Mouse (Mus musculus): ENCODE data around the gene Ccl7. TPM values are rescaled to one million over a fixed set of nuclear protein-coding genes. Genes with fewer than 3 reads are reported as not detected.
A peak's percentile ranks its signal among the peaks of the same experiment; 100 is the strongest.

The Ccl7 gene
- polyA plus RNA-seq, 1 experiment from 2014 or later, result 2.9 TPM

DNA sequence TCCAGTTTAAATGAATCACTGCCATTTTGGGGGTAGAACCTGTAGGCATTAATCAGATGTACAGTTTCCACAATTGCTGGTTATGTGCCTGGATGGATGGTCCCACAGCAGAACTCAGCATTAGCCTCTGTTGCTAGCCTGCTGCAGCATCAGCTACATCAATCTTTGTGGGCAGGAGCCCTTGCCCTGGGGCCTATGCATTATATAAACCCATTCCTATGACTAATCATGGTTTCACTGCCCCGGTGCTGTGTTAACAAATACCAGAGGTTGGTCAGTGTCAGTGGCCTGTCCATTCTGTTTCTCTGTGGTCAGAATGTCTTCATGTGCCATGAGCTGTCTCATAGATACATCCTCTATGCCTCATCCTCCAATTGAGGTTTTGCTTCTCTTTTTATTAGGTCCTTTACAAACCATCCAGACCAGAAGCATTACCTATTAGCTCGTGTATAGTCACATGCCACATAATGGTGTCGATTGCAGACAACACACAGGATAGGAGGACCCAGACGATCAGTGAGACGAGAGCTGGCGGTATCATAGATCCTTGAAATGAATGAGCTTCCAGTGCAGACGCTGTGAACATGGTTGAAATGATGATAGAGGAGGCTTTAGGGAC, 21.6 kb downstream of the Ccl7 start:
- H3K27ac ChIP-seq, result no peak overlapping the region
- 72% methylated on average over 7 of the region's 7 CpGs for WGBS
- no peak overlapping the region for H3K4me2 ChIP-seq (ENCODE audit: low read length)
- H3K4me1 ChIP-seq (replicated peaks; ENCODE audit: insufficient read depth, low read length), result no peaks in the 10 kb centered on the region
- no peaks in the 10 kb centered on the region for H3K27me3 ChIP-seq (ENCODE audit: insufficient read depth, low read length)
- no peaks in the 10 kb centered on the region for H3K9me3 ChIP-seq (replicated peaks; ENCODE audit: low read length)
- no peak for TF ChIP-seq CTCF (IDR thresholded peaks at IDR 0.05; ENCODE audit: low read depth)
- DNase-seq (ENCODE audit: low spot score) (no peak), ATAC-seq (replicated peaks; ENCODE audit: low FRiP score, low read depth) (no peak)
- no peak overlapping the region for H3K9ac ChIP-seq (ENCODE audit: low read depth, low read length)
- no peaks in the 10 kb centered on the region for H3K36me3 ChIP-seq (ENCODE audit: insufficient read depth, low read length)
- no peak overlapping the region for H3K4me3 ChIP-seq (replicated peaks; ENCODE audit: low read depth, low read length)

DNA sequence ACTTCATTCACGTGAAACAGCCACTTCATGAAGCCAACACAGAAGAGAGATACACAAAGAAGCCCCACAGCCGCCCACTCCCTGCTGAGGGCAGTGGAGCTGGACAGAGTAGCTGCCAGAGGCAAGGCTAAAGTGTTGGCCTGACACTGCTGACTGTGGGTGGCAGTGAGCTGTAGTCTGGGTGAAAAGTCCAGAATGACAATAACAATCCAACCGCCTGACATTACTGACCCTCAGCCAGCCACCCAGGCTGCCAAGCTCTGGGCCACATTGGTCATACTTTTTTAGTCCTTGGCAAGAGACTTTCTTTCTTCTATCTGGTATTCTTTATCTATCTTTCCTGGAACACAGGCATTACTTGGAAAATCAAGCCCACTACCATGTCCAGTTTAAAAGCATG, 25.6 kb downstream of the Ccl7 start:
- Histone ChIP-seq H3K4me3 (replicated peaks; ENCODE audit: low read depth, low read length) (no peak overlapping the region), H3K4me1 (replicated peaks; ENCODE audit: insufficient read depth, low read length) (no peaks in the 10 kb centered on the region), H3K4me2 (ENCODE audit: low read length) (no peak overlapping the region), H3K27ac (no peak overlapping the region), H3K27me3 (ENCODE audit: insufficient read depth, low read length) (no peaks in the 10 kb centered on the region), H3K36me3 (ENCODE audit: insufficient read depth, low read length) (no peaks in the 10 kb centered on the region), H3K9ac (ENCODE audit: low read depth, low read length) (no peak overlapping the region), H3K9me3 (replicated peaks; ENCODE audit: low read length) (no peaks in the 10 kb centered on the region)
- TF ChIP-seq CTCF (IDR thresholded peaks at IDR 0.05; ENCODE audit: low read depth), result no peak
- ATAC-seq (replicated peaks; ENCODE audit: low FRiP score, low read depth), result no peak
- 87% methylated on average over 3 of the region's 3 CpGs for WGBS
- no peak for DNase-seq (ENCODE audit: low spot score)

GRCm38 (mm10) chr11:82072374-82072773, 26.9 kb downstream of the Ccl7 start:
- Histone ChIP-seq H3K27me3 (ENCODE audit: insufficient read depth, low read length) (no peaks in the 10 kb centered on the region), H3K4me3 (replicated peaks; ENCODE audit: low read depth, low read length) (no peak overlapping the region), H3K9me3 (replicated peaks; ENCODE audit: low read length) (no peaks in the 10 kb centered on the region), H3K4me2 (ENCODE audit: low read length) (no peak overlapping the region), H3K27ac (no peak overlapping the region), H3K36me3 (ENCODE audit: insufficient read depth, low read length) (no peaks in the 10 kb centered on the region), H3K4me1 (replicated peaks; ENCODE audit: insufficient read depth, low read length) (no peaks in the 10 kb centered on the region), H3K9ac (ENCODE audit: low read depth, low read length) (no peak overlapping the region)
- 80% methylated on average over 1 of the region's 1 CpGs for WGBS
- ATAC-seq (replicated peaks; ENCODE audit: low FRiP score, low read depth) (no peak), DNase-seq (ENCODE audit: low spot score) (no peak)
- TF ChIP-seq CTCF (IDR thresholded peaks at IDR 0.05; ENCODE audit: low read depth), result 0 out of 2 replicates have a peak, but pooled peaks have one; percentile 19

DNA sequence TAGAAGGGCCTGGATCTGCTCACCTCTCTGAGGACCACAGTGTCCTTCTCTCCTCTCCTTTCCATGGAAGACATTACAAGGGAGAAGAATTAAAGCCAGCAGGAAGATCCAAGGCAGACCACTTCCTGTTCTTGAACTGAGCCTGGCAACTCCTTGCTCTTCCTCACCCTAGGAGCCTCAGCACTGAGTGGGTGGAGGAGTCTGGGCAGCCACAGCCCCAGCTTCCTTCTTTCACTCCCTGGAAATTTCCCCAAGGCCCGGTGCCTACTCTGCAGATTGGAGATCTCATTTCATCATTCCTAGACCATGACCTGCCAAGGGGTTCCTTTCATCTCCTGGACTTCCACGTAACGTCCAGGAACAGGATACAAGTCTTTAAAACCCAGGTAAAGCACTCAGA, 27.5 kb downstream of the Ccl7 start:
- DNase-seq (ENCODE audit: low spot score) (no peak), ATAC-seq (replicated peaks; ENCODE audit: low FRiP score, low read depth) (no peak)
- no peak overlapping the region for H3K27ac ChIP-seq
- no peak overlapping the region for H3K9ac ChIP-seq (ENCODE audit: low read depth, low read length)
- no peak overlapping the region for H3K4me3 ChIP-seq (replicated peaks; ENCODE audit: low read depth, low read length)
- 62% methylated on average over 3 of the region's 3 CpGs for WGBS
- no peaks in the 10 kb centered on the region for H3K4me1 ChIP-seq (replicated peaks; ENCODE audit: insufficient read depth, low read length)
- H3K27me3 ChIP-seq (ENCODE audit: insufficient read depth, low read length), result no peaks in the 10 kb centered on the region
- H3K4me2 ChIP-seq (ENCODE audit: low read length), result no peak overlapping the region
- H3K9me3 ChIP-seq (replicated peaks; ENCODE audit: low read length), result no peaks in the 10 kb centered on the region
- no peak for TF ChIP-seq CTCF (IDR thresholded peaks at IDR 0.05; ENCODE audit: low read depth)
- H3K36me3 ChIP-seq (ENCODE audit: insufficient read depth, low read length), result no peaks in the 10 kb centered on the region

DNA sequence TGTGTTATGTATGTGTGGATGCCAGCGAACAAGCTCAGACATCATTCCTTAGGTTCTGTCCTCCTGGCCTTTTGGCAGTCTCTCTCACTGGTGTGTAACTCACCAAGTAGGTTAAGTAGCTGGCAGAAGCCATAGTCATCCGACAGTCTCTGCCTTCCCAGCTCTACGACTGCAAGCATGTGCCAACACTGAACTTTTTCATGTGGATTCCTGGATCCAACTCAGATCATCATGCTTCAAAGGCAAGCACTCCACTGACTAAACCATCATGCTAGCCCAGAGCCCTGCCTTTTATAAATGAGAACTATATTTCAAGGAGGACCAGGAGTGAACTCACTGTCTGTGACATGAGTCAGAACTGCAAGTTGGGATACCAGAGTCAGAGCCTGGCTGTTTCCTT, 28.2 kb downstream of the Ccl7 start:
- ATAC-seq (replicated peaks; ENCODE audit: low FRiP score, low read depth), result no peak
- no peak overlapping the region for H3K4me2 ChIP-seq (ENCODE audit: low read length)
- no peaks in the 10 kb centered on the region for H3K9me3 ChIP-seq (replicated peaks; ENCODE audit: low read length)
- H3K27me3 ChIP-seq (ENCODE audit: insufficient read depth, low read length), result no peaks in the 10 kb centered on the region
- no peak overlapping the region for H3K9ac ChIP-seq (ENCODE audit: low read depth, low read length)
- H3K27ac ChIP-seq, result no peak overlapping the region
- 86% methylated on average over 3 of the region's 3 CpGs for WGBS
- no peak overlapping the region for H3K4me3 ChIP-seq (replicated peaks; ENCODE audit: low read depth, low read length)
- no peak for DNase-seq (ENCODE audit: low spot score)
- no peaks in the 10 kb centered on the region for H3K4me1 ChIP-seq (replicated peaks; ENCODE audit: insufficient read depth, low read length)
- TF ChIP-seq CTCF (IDR thresholded peaks at IDR 0.05; ENCODE audit: low read depth), result no peak
- H3K36me3 ChIP-seq (ENCODE audit: insufficient read depth, low read length), result no peaks in the 10 kb centered on the region

- Histone ChIP-seq H3K9me3 (replicated peaks; ENCODE audit: low read length) (no peaks in the 10 kb centered on the region), H3K36me3 (ENCODE audit: insufficient read depth, low read length) (no peaks in the 10 kb centered on the region), H3K4me1 (replicated peaks; ENCODE audit: insufficient read depth, low read length) (no peaks in the 10 kb centered on the region), H3K4me2 (ENCODE audit: low read length) (no peak overlapping the region), H3K27me3 (ENCODE audit: insufficient read depth, low read length) (no peaks in the 10 kb centered on the region), H3K9ac (ENCODE audit: low read depth, low read length) (no peak overlapping the region), H3K27ac (no peak overlapping the region), H3K4me3 (replicated peaks; ENCODE audit: low read depth, low read length) (no peak overlapping the region)
- ATAC-seq (replicated peaks; ENCODE audit: low FRiP score, low read depth) (no peak), DNase-seq (ENCODE audit: low spot score) (no peak)
- no peak for TF ChIP-seq CTCF (IDR thresholded peaks at IDR 0.05; ENCODE audit: low read depth)
- 67% methylated on average over 3 of the region's 3 CpGs for WGBS
Measured at GRCm38 (mm10) chr11:82077031-82077430, 31.5 kb downstream of the Ccl7 start.

DNA sequence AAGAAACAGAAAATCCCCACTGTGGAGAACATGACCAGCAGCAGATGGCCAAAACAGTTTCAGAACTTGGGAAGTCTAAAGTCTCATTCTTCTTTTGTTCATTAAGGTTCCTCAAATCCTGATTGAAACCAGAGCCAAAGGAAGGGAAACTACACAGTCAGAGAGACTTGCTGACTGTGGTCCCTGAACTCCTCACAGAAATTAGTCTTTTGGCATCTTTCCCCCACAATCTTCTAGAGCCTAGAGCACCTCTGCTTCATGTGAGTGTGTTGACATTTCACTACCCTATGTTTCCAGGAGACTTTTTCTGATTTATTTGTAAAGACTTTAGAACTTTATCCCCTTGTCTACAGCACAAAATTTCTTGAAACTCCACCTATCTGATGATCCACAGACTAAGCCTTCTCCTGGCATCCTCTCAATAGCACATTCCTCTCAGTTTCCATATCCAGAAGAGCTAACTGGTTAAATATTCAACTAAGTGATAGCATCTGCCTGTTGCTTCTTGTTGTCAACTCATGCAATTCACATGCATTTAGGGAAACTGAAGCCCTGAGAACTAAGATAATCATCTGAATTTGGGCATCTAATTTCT, 32.7 kb downstream of the Ccl7 start:
- Histone ChIP-seq H3K9me3 (replicated peaks; ENCODE audit: low read length) (no peaks in the 10 kb centered on the region), H3K9ac (ENCODE audit: low read depth, low read length) (no peak overlapping the region), H3K4me2 (ENCODE audit: low read length) (no peak overlapping the region), H3K4me3 (replicated peaks; ENCODE audit: low read depth, low read length) (no peak overlapping the region), H3K27me3 (ENCODE audit: insufficient read depth, low read length) (no peaks in the 10 kb centered on the region), H3K36me3 (ENCODE audit: insufficient read depth, low read length) (no peaks in the 10 kb centered on the region), H3K27ac (no peak overlapping the region), H3K4me1 (replicated peaks; ENCODE audit: insufficient read depth, low read length) (no peaks in the 10 kb centered on the region)
- ATAC-seq (replicated peaks; ENCODE audit: low FRiP score, low read depth) (no peak), DNase-seq (ENCODE audit: low spot score) (no peak)
- TF ChIP-seq CTCF (IDR thresholded peaks at IDR 0.05; ENCODE audit: low read depth), result no peak

Measured in kidney, postnatal 0 days (tissue).